29 mouse cellular contexts compared by ENCODE assay signal in genomic region chr6:6192413-6192812, GRCm38 (mm10). TPM values are rescaled to one million over a fixed set of nuclear protein-coding genes. Genes with fewer than 3 reads are reported as not detected.
DNase-seq lines count a peak whose midpoint lies in the region; ATAC-seq and TF ChIP-seq lines count a peak whose summit lies in the region.
"Had no signal": no experiment of that assay in that cellular context is flagged by ENCODE, and none has a peak within 500 bp of the region (broad histone marks: within the 10 kb centered on the region; RNA-seq: fewer than 3 reads in every experiment).

No protein-coding gene starts in this region.

- no peak overlapping the region for H3K9ac ChIP-seq in kidney, embryonic 14.5 days (ENCODE audit: low read depth, low read length)
- H3K9ac ChIP-seq: embryonic facial prominence, embryonic 12.5 days; heart, embryonic 12.5 days; liver, embryonic 14.5 days had no signal

- no peaks in the 10 kb centered on the region for H3K27me3 ChIP-seq in cerebellum, adult 2 months (ENCODE audit: control insufficient read depth, insufficient read depth, low read length)
- H3K27me3 ChIP-seq in kidney, embryonic 14.5 days (ENCODE audit: control insufficient read depth, insufficient read depth, low read length), result no peaks in the 10 kb centered on the region
- H3K27me3 ChIP-seq: embryonic facial prominence, embryonic 12.5 days; heart, embryonic 12.5 days; megakaryocyte, embryonic 14.5 days had no signal

- H3K4me2 ChIP-seq in kidney, embryonic 14.5 days (replicated peaks; ENCODE audit: low read depth, low read length), result no peak overlapping the region
- H3K4me2 ChIP-seq: embryonic facial prominence, embryonic 12.5 days; heart, embryonic 12.5 days had no signal

- H3K4me1 ChIP-seq in cerebellum, adult 2 months (ENCODE audit: control insufficient read depth, insufficient read depth, low read length), result no peaks in the 10 kb centered on the region
- H3K4me1 ChIP-seq in kidney, embryonic 14.5 days (ENCODE audit: control insufficient read depth, insufficient read depth, low read length), result no peaks in the 10 kb centered on the region

- 0 out of 2 replicates have a peak, but pooled peaks have one; percentile 39 for ATAC-seq in kidney, embryonic 14.5 days (ENCODE audit: low FRiP score, low TSS enrichment)
- ATAC-seq in hematopoietic stem cell, adult 5-6 weeks (replicated peaks in 1 of 2; ENCODE audit: insufficient read depth in 1 of 2, low FRiP score in 2 of 2, low TSS enrichment in 1 of 2, low read depth in 1 of 2, poor library complexity in 2 of 2, severe bottlenecking in 2 of 2), result peak; percentile 80 to 86
- peak; percentile 42 for ATAC-seq in megakaryocyte progenitor cell, adult 5-6 weeks (replicated peaks; ENCODE audit: poor library complexity)
- ATAC-seq: forebrain, embryonic 16.5 days; inflammation-experienced regulatory T-cells, adult 6 months had no signal

- H3K9me3 ChIP-seq in kidney, embryonic 14.5 days (ENCODE audit: control insufficient read depth, low read length), result no peaks in the 10 kb centered on the region
- H3K9me3 ChIP-seq: embryonic facial prominence, embryonic 12.5 days; G1E; heart, embryonic 12.5 days; hindbrain, embryonic 10.5 days; megakaryocyte, embryonic 14.5 days had no signal

- no peak for DNase-seq in cerebellum, adult 2 months
- no peak for DNase-seq in cerebellum, adult 9-10 months
- DNase-seq in kidney, postnatal 25 days, result no peak
- no peak for DNase-seq in lung, postnatal 14 days
- no peak for DNase-seq in left cerebral cortex, adult 8-10 months (ENCODE audit: low spot score in 2 of 2)
- DNase-seq: adrenal gland, adult 8-10 months; cerebellum, adult 8-10 months; cerebellum, postnatal 36 days; embryo, embryonic 11 days; gastrocnemius, adult 2 months; gastrocnemius, postnatal 36 days; heart, adult 2 months; kidney, adult 11 months; liver; lung, adult 2 months; lung, postnatal 36 days; midbrain, embryonic 14.5 days; retina, postnatal 1 day had no signal

- 92% methylated on average over 7 of the region's 7 CpGs for WGBS in cerebellum, adult 2 months
- WGBS in kidney, embryonic 14.5 days, result 47% methylated on average over 7 of the region's 7 CpGs

- no peak overlapping the region for H3K4me3 ChIP-seq in cerebellum, adult 2 months (replicated peaks; ENCODE audit: insufficient read depth, low read depth, low read length)
- H3K4me3 ChIP-seq in kidney, embryonic 14.5 days (ENCODE audit: low read length), result no peak overlapping the region
- H3K4me3 ChIP-seq: embryonic facial prominence, embryonic 12.5 days; gastrocnemius, adult 2 months; heart, adult 2 months; heart, embryonic 12.5 days; hindbrain, embryonic 10.5 days; megakaryocyte, embryonic 14.5 days had no signal

- H3K27ac ChIP-seq in cerebellum, adult 2 months (ENCODE audit: insufficient read depth, low read length), result peak overlapping the region; percentile 23; the same call in 1 of the 2 replicates
- H3K27ac ChIP-seq in kidney, embryonic 14.5 days (ENCODE audit: low read depth, low read length), result no peak overlapping the region
- H3K27ac ChIP-seq: embryonic facial prominence, embryonic 12.5 days; gastrocnemius, adult 2 months; heart, adult 2 months; hindbrain, embryonic 10.5 days; liver, embryonic 14.5 days had no signal

- H3K36me3 ChIP-seq in kidney, embryonic 14.5 days (ENCODE audit: control insufficient read depth, insufficient read depth, low read length), result no peaks in the 10 kb centered on the region
- H3K36me3 ChIP-seq: embryonic facial prominence, embryonic 12.5 days had no signal

- no peak for TF ChIP-seq CTCF in cerebellum, adult 2 months (IDR thresholded peaks at IDR 0.05; ENCODE audit: borderline replicate concordance, insufficient read depth, low read depth, low read length)

- no peak for TF ChIP-seq POLR2A in cerebellum, adult 2 months (IDR thresholded peaks at IDR 0.05; ENCODE audit: borderline replicate concordance, insufficient read depth, low read length)

RNA-seq across cellular contexts. Expression of gene Slc25a13, which starts 24.6 kb away (rescaled TPM):
- 5.1 and 5.8 TPM in 2 replicates for polyA plus RNA-seq in cerebellum, adult 2 months (2012; rRNA removed)
- polyA plus RNA-seq in kidney, embryonic 14.5 days (2014; fragmentation: Nextera tagmentation; extraction: Ambion mirVana), result 32.6 and 43.6 TPM in 2 replicates
- 32.8 and 37.0 TPM in 2 replicates for total RNA-seq in hematopoietic stem cell, adult 5-6 weeks (2017)
- 25.0 and 27.5 TPM in 2 replicates for total RNA-seq in megakaryocyte progenitor cell, adult 5-6 weeks (2015)
- total RNA-seq in megakaryocyte progenitor cell, adult 5-6 weeks (2017), result 34.8 and 38.8 TPM in 2 replicates
- 1 to 10 TPM; 3.6 to 6.6 (median 5.6) TPM for total RNA-seq in left cerebral cortex, adult 8-10 months (2022)
